Mouse (Mus musculus): ENCODE results near the gene 6430548M08Rik.

DNA sequence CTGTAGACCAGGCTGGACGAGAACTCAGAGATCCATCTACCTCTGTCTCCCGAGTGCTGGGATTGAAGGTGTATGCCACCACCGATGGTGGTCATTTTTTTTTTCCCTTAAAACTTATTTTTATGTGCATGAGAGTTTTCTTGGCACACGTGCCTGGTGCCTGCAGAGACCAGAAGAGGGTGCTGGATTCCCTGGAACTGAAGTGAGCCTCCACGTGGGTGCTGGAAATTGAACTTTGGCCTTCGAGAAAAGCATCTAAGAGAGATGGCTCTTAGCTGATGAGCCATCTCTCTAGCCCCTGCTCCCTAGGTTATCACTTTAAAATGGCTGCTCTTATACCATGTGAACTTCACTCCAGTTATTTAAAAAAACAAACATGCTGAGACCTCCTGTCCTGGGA lies 39.4 kb upstream of the 6430548M08Rik start:
- no peak for TF ChIP-seq POLR2A (IDR thresholded peaks at IDR 0.05; ENCODE audit: borderline replicate concordance, extremely low read depth, insufficient read depth, insufficient read length, poor library complexity, severe bottlenecking)
- TF ChIP-seq CTCF (IDR thresholded peaks at IDR 0.05; ENCODE audit: borderline replicate concordance, extremely low read depth, insufficient read depth, insufficient read length) = no peak

All from brain, embryonic 14.5 days (tissue).